Mouse (Mus musculus): ENCODE results near the gene Usp53. TPM values are rescaled to one million over a fixed set of nuclear protein-coding genes. Genes with fewer than 3 reads are reported as not detected.

Usp53 gene
- polyA plus RNA-seq, 1 experiment, result not detected

GRCm38 (mm10) chr3:122895189-122895731 lies 89.0 kb downstream of the Usp53 start:
- no peak overlapping the region for H3K4me3 ChIP-seq (replicated peaks)
- no peaks in the 10 kb centered on the region for H3K36me3 ChIP-seq (replicated peaks; ENCODE audit: low read length)
- TF ChIP-seq FLI1 (IDR thresholded peaks at IDR 0.05; ENCODE audit: low read length), result no peak
- TF ChIP-seq GATA1 (IDR thresholded peaks at IDR 0.05; ENCODE audit: borderline replicate concordance, low read length), result no peak
- H3K9me3 ChIP-seq, result no peaks in the 10 kb centered on the region
- H3K4me1 ChIP-seq, result no peaks in the 10 kb centered on the region
- H3K27me3 ChIP-seq (replicated peaks), result no peaks in the 10 kb centered on the region

- H3K36me3 ChIP-seq (replicated peaks; ENCODE audit: low read length), result no peaks in the 10 kb centered on the region
- H3K27me3 ChIP-seq (replicated peaks), result no peaks in the 10 kb centered on the region
- TF ChIP-seq FLI1 (IDR thresholded peaks at IDR 0.05; ENCODE audit: low read length) (no peak), GATA1 (IDR thresholded peaks at IDR 0.05; ENCODE audit: borderline replicate concordance, low read length) (no peak)
- no peak within 1 kb of the TSS for H3K4me3 ChIP-seq (replicated peaks)
- H3K9me3 ChIP-seq, result no peaks in the 10 kb centered on the region
- no peaks in the 10 kb centered on the region for H3K4me1 ChIP-seq
Observed at GRCm38 (mm10) chr3:122894772-122895171, 89.5 kb downstream of the Usp53 start, which contains the start of gene Fabp2. Fabp2 (plus strand) TSS chr3:122895072.

GRCm38 (mm10) chr3:122888371-122888819 lies 95.9 kb downstream of the Usp53 start:
- Histone ChIP-seq H3K4me3 (replicated peaks) (no peak overlapping the region), H3K4me1 (peaks cover 7% of the 10 kb centered on the region; the same call in 1 of the 2 replicates), H3K9me3 (no peaks in the 10 kb centered on the region), H3K27me3 (replicated peaks) (no peaks in the 10 kb centered on the region), H3K36me3 (replicated peaks; ENCODE audit: low read length) (no peaks in the 10 kb centered on the region)
- TF ChIP-seq GATA1 (IDR thresholded peaks at IDR 0.05; ENCODE audit: borderline replicate concordance, low read length) (no peak), FLI1 (IDR thresholded peaks at IDR 0.05; ENCODE audit: low read length) (no peak)

DNA sequence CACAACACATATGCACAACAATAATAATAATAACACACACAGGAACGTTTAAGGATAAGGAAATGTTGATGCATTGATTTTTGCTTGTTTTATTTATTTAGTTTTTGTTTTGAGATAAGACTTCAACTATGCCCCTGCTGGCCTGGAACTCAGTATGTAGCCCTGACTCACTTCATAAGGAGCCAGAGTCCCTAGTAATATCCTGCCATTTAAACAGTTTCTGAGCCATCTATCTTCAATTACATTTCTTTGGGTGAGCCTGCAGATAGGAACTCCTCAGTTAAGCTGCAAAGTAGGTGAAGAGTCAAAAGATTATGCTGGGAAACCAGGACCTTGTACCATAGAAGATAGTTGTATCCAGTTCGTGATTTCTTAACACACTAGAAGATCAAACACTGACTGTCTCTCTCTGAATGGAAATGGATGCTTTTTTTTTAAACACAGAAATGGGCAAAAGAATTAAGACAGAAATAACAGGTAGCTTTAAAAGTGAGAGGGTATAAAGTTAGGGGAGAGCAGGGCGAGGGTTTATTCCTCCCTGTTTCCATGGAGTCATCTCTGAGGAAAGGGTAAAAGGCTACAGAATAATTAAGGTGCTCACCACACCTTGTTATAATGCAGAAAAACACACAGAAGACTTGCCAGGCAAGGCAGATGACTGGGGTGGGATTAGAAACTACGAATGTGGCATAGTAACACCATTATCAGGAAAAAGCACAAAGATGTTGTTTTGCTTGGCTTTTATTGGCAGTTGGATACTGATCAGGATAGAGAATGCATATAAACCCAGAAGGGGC lies 96.6 kb downstream of the Usp53 start:
- Histone ChIP-seq H3K4me1 (peaks cover 7% of the 10 kb centered on the region; the same call in 1 of the 2 replicates), H3K9me3 (no peaks in the 10 kb centered on the region), H3K36me3 (replicated peaks; ENCODE audit: low read length) (no peaks in the 10 kb centered on the region), H3K27me3 (replicated peaks) (no peaks in the 10 kb centered on the region), H3K4me3 (replicated peaks) (no peak overlapping the region)
- TF ChIP-seq FLI1 (IDR thresholded peaks at IDR 0.05; ENCODE audit: low read length) (no peak), GATA1 (IDR thresholded peaks at IDR 0.05; ENCODE audit: borderline replicate concordance, low read length) (no peak)

Other genes with a start within 250 kb of the Usp53 start
- gene Fabp2, start 89.4 kb downstream of the Usp53 start, polyA plus RNA-seq (2012; ENCODE audit: insufficient read depth, low replicate concordance), result not detected in 2 replicates
- gene Gm10959, start 65.2 kb downstream of the Usp53 start, polyA plus RNA-seq (2012; ENCODE audit: insufficient read depth, low replicate concordance), result not detected in 2 replicates
- gene 1810037I17Rik, start 60.3 kb downstream of the Usp53 start, polyA plus RNA-seq (2012; ENCODE audit: insufficient read depth, low replicate concordance), result 47.0 and 117 TPM in 2 replicates
- gene Myoz2, start 50.5 kb upstream of the Usp53 start, polyA plus RNA-seq (2012; ENCODE audit: insufficient read depth, low replicate concordance), result not detected in 2 replicates

All from megakaryocyte, embryonic 14.5 days (primary cell).